In genomic region chr2:127532379-127532778, GRCm38 (mm10) we compare ENCODE assay signal across 12 mouse cellular contexts. TPM values are rescaled to one million over a fixed set of nuclear protein-coding genes. Genes with fewer than 3 reads are reported as not detected.
DNase-seq lines count a peak whose midpoint lies in the region; ATAC-seq and TF ChIP-seq lines count a peak whose summit lies in the region.
"Had no signal": no experiment of that assay in that cellular context is flagged by ENCODE, and none has a peak within 500 bp of the region (broad histone marks: within the 10 kb centered on the region; RNA-seq: fewer than 3 reads in every experiment).

No protein-coding gene starts in this region.

- WGBS in intestine, embryonic 14.5 days, result 12% methylated on average over 9 of the region's 9 CpGs
- 12% methylated on average over 9 of the region's 9 CpGs for WGBS in intestine, embryonic 16.5 days
- WGBS in stomach, postnatal 0 days, result 14% methylated on average over 9 of the region's 9 CpGs

- H3K4me3 ChIP-seq in intestine, embryonic 14.5 days (ENCODE audit: low read depth, low read length), result no peak overlapping the region
- no peak overlapping the region for H3K4me3 ChIP-seq in intestine, embryonic 16.5 days (ENCODE audit: low read length)
- no peak overlapping the region for H3K4me3 ChIP-seq in stomach, postnatal 0 days (ENCODE audit: low read depth, low read length)
- H3K4me3 ChIP-seq: embryonic facial prominence, embryonic 12.5 days; intestine, embryonic 15.5 days; limb, embryonic 13.5 days had no signal

- TF ChIP-seq CTCF in stomach, postnatal 0 days (IDR thresholded peaks at IDR 0.05; ENCODE audit: low read depth), result no peak

- no peaks in the 10 kb centered on the region for H3K4me1 ChIP-seq in intestine, embryonic 14.5 days (replicated peaks; ENCODE audit: control insufficient read depth, insufficient read depth, low read length)
- no peaks in the 10 kb centered on the region for H3K4me1 ChIP-seq in intestine, embryonic 16.5 days (ENCODE audit: control insufficient read depth, insufficient read depth, low read length)
- H3K4me1 ChIP-seq in stomach, postnatal 0 days (replicated peaks; ENCODE audit: control insufficient read depth, insufficient read depth), result no peaks in the 10 kb centered on the region
- H3K4me1 ChIP-seq: embryonic facial prominence, embryonic 12.5 days; intestine, embryonic 15.5 days; limb, embryonic 13.5 days had no signal

- H3K4me2 ChIP-seq in intestine, embryonic 14.5 days (ENCODE audit: low read length), result no peak overlapping the region
- H3K4me2 ChIP-seq in intestine, embryonic 16.5 days (ENCODE audit: low read depth, low read length), result no peak overlapping the region
- no peak overlapping the region for H3K4me2 ChIP-seq in stomach, postnatal 0 days (replicated peaks; ENCODE audit: low read depth)
- H3K4me2 ChIP-seq: embryonic facial prominence, embryonic 12.5 days; intestine, embryonic 15.5 days; limb, embryonic 13.5 days had no signal

- ATAC-seq in intestine, embryonic 14.5 days (replicated peaks; ENCODE audit: low FRiP score, low TSS enrichment, low read depth), result no peak
- no peak for ATAC-seq in intestine, embryonic 16.5 days
- ATAC-seq in stomach, postnatal 0 days (ENCODE audit: low FRiP score, low TSS enrichment), result no peak
- ATAC-seq: intestine, embryonic 15.5 days had no signal

- no peak overlapping the region for H3K9ac ChIP-seq in intestine, embryonic 14.5 days (ENCODE audit: low read length)
- H3K9ac ChIP-seq in intestine, embryonic 16.5 days (ENCODE audit: low read depth, low read length), result no peak overlapping the region
- no peak overlapping the region for H3K9ac ChIP-seq in stomach, postnatal 0 days (ENCODE audit: low read length)
- H3K9ac ChIP-seq: embryonic facial prominence, embryonic 12.5 days; intestine, embryonic 15.5 days; limb, embryonic 13.5 days had no signal

- no peaks in the 10 kb centered on the region for H3K27me3 ChIP-seq in intestine, embryonic 14.5 days (replicated peaks; ENCODE audit: control insufficient read depth, insufficient read depth, low read length)
- H3K27me3 ChIP-seq in intestine, embryonic 16.5 days (replicated peaks; ENCODE audit: control insufficient read depth, insufficient read depth, low read length), result no peaks in the 10 kb centered on the region
- no peaks in the 10 kb centered on the region for H3K27me3 ChIP-seq in stomach, postnatal 0 days (ENCODE audit: control insufficient read depth, insufficient read depth, low read length)

- DNase-seq in intestine, embryonic 14.5 days (ENCODE audit: low spot score), result peak; percentile 79
- DNase-seq in thymus, postnatal 4 days, result peak; percentile 50
- DNase-seq in thymus, postnatal 10 days (ENCODE audit: low spot score in 2 of 2), result no peak
- DNase-seq in embryo, embryonic 11 days, result peak; percentile 74
- peak; percentile 59 for DNase-seq in stomach, postnatal 0 days (ENCODE audit: low spot score)
- no peak for DNase-seq in cerebellum, postnatal 4 days (ENCODE audit: low spot score in 2 of 2)
- no peak for DNase-seq in cerebellum, postnatal 36 days
- DNase-seq: gastrocnemius, postnatal 14 days had no signal

- H3K9me3 ChIP-seq in intestine, embryonic 14.5 days (ENCODE audit: control insufficient read depth, low read length), result no peaks in the 10 kb centered on the region
- no peaks in the 10 kb centered on the region for H3K9me3 ChIP-seq in intestine, embryonic 16.5 days (ENCODE audit: control insufficient read depth, low read length)
- no peaks in the 10 kb centered on the region for H3K9me3 ChIP-seq in stomach, postnatal 0 days (ENCODE audit: control insufficient read depth, low read length)
- H3K9me3 ChIP-seq: embryonic facial prominence, embryonic 12.5 days; intestine, embryonic 15.5 days; limb, embryonic 13.5 days had no signal

- H3K27ac ChIP-seq in intestine, embryonic 14.5 days (ENCODE audit: low read depth), result no peak overlapping the region
- no peak overlapping the region for H3K27ac ChIP-seq in intestine, embryonic 16.5 days (ENCODE audit: low read length)
- H3K27ac ChIP-seq in stomach, postnatal 0 days (replicated peaks), result no peak overlapping the region
- H3K27ac ChIP-seq: embryonic facial prominence, embryonic 12.5 days; intestine, embryonic 15.5 days; limb, embryonic 13.5 days had no signal

- no peak for TF ChIP-seq EP300 in stomach, postnatal 0 days (optimal IDR thresholded peaks at IDR 0.05)

- no peaks in the 10 kb centered on the region for H3K36me3 ChIP-seq in intestine, embryonic 14.5 days (ENCODE audit: control insufficient read depth, insufficient read depth, low read length)
- no peaks in the 10 kb centered on the region for H3K36me3 ChIP-seq in intestine, embryonic 16.5 days (ENCODE audit: control insufficient read depth, insufficient read depth, low read length)
- H3K36me3 ChIP-seq in stomach, postnatal 0 days (ENCODE audit: control insufficient read depth, insufficient read depth, low read length), result no peaks in the 10 kb centered on the region
- H3K36me3 ChIP-seq: embryonic facial prominence, embryonic 12.5 days; intestine, embryonic 15.5 days; limb, embryonic 13.5 days had no signal

RNA-seq across cellular contexts. Expression of gene Prom2, which starts 8.9 kb away (rescaled TPM):
- polyA plus RNA-seq in intestine, embryonic 14.5 days (2014; fragmentation: Nextera tagmentation; extraction: Ambion mirVana), result 1.1 TPM in 2 replicates
- 0.56 and 0.58 TPM in 2 replicates for polyA plus RNA-seq in intestine, embryonic 16.5 days (2015; fragmentation: Nextera tagmentation; extraction: Ambion mirVana)
- 17.2 and 20.5 TPM in 2 replicates for polyA plus RNA-seq in stomach, postnatal 0 days (2015; fragmentation: Nextera tagmentation; extraction: Ambion mirVana)

RNA-seq across cellular contexts. Expression of gene Kcnip3, which starts 10.5 kb away (rescaled TPM):
- 7.6 and 7.8 TPM in 2 replicates for polyA plus RNA-seq in intestine, embryonic 14.5 days (2014; fragmentation: Nextera tagmentation; extraction: Ambion mirVana)
- polyA plus RNA-seq in intestine, embryonic 16.5 days (2015; fragmentation: Nextera tagmentation; extraction: Ambion mirVana), result 3.4 and 4.0 TPM in 2 replicates
- 1.2 TPM in 2 replicates for polyA plus RNA-seq in stomach, postnatal 0 days (2015; fragmentation: Nextera tagmentation; extraction: Ambion mirVana)

RNA-seq across cellular contexts. Expression of gene Zfp661, which starts 54.5 kb away (rescaled TPM):
- 4.0 and 4.4 TPM in 2 replicates for polyA plus RNA-seq in intestine, embryonic 14.5 days (2014; fragmentation: Nextera tagmentation; extraction: Ambion mirVana)
- 2.7 and 3.0 TPM in 2 replicates for polyA plus RNA-seq in intestine, embryonic 16.5 days (2015; fragmentation: Nextera tagmentation; extraction: Ambion mirVana)
- 1.9 TPM in 2 replicates for polyA plus RNA-seq in stomach, postnatal 0 days (2015; fragmentation: Nextera tagmentation; extraction: Ambion mirVana)

RNA-seq across cellular contexts. Expression of gene Mrps5, which starts 54.6 kb away (rescaled TPM):
- polyA plus RNA-seq in intestine, embryonic 14.5 days (2014; fragmentation: Nextera tagmentation; extraction: Ambion mirVana), result 154 and 155 TPM in 2 replicates
- 142 and 162 TPM in 2 replicates for polyA plus RNA-seq in intestine, embryonic 16.5 days (2015; fragmentation: Nextera tagmentation; extraction: Ambion mirVana)
- polyA plus RNA-seq in stomach, postnatal 0 days (2015; fragmentation: Nextera tagmentation; extraction: Ambion mirVana), result 87.0 and 90.2 TPM in 2 replicates

Comparison
In these comparisons a context has a peak if more than half of its experiments do, and no peak if none do; other contexts are left out.
1. DNase-seq: peak in intestine, embryonic 14.5 days (single experiment), thymus, postnatal 4 days (single experiment), embryo, embryonic 11 days (single experiment) and stomach, postnatal 0 days (single experiment); none in thymus, postnatal 10 days (0 of 2), cerebellum, postnatal 4 days (0 of 2) and cerebellum, postnatal 36 days (0 of 2).